Mouse (Mus musculus): ENCODE measurements around the gene Tmem183a. TPM values are rescaled to one million over a fixed set of nuclear protein-coding genes. Genes with fewer than 3 reads are reported as not detected.

The Tmem183a gene
- polyA plus RNA-seq (2015; fragmentation: Nextera tagmentation; extraction: Ambion mirVana), result 59.8 and 60.6 TPM in 2 replicates

- TF ChIP-seq CTCF (IDR thresholded peaks at IDR 0.05; ENCODE audit: low read depth), result no peak
- Histone ChIP-seq H3K4me1 (replicated peaks; ENCODE audit: control insufficient read depth, insufficient read depth, low read length) (peaks cover 3% of the 10 kb centered on the region; the same call in 1 of the 2 replicates), H3K9me3 (ENCODE audit: control insufficient read depth) (no peaks in the 10 kb centered on the region), H3K9ac (ENCODE audit: low read depth, low read length) (peak within 1 kb of the TSS; percentile 94), H3K4me2 (replicated peaks; ENCODE audit: low read depth) (peak within 1 kb of the TSS; percentile 80), H3K27me3 (replicated peaks; ENCODE audit: control insufficient read depth, insufficient read depth, low read length) (no peaks in the 10 kb centered on the region), H3K27ac (ENCODE audit: low read depth, low read length) (peak within 1 kb of the TSS; percentile 92), H3K4me3 (ENCODE audit: low read depth, low read length) (peak within 1 kb of the TSS; percentile 87), H3K36me3 (ENCODE audit: control insufficient read depth, insufficient read depth) (peaks cover 14% of the 10 kb centered on the region)
- ATAC-seq, result peak; percentile 95
- WGBS, result 0% methylated on average over 38 of the region's 38 CpGs
Observed at GRCm38 (mm10) chr1:134361857-134362212, at the start of gene Tmem183a. Gene Tmem183a (minus strand): TSS chr1:134361979.

- Histone ChIP-seq H3K9me3 (ENCODE audit: control insufficient read depth) (no peaks in the 10 kb centered on the region), H3K36me3 (ENCODE audit: control insufficient read depth, insufficient read depth) (peaks cover 20% of the 10 kb centered on the region), H3K4me3 (ENCODE audit: low read depth, low read length) (no peak overlapping the region), H3K4me2 (replicated peaks; ENCODE audit: low read depth) (no peak overlapping the region), H3K9ac (ENCODE audit: low read depth, low read length) (no peak overlapping the region), H3K4me1 (replicated peaks; ENCODE audit: control insufficient read depth, insufficient read depth, low read length) (no peaks in the 10 kb centered on the region; the same call in 1 of the 2 replicates), H3K27ac (ENCODE audit: low read depth, low read length) (no peak overlapping the region), H3K27me3 (replicated peaks; ENCODE audit: control insufficient read depth, insufficient read depth, low read length) (no peaks in the 10 kb centered on the region)
- no peak for TF ChIP-seq CTCF (IDR thresholded peaks at IDR 0.05; ENCODE audit: low read depth)
- ATAC-seq, result no peak
- whole genome bisulfite sequencing, result 81% methylated on average over 8 of the region's 8 CpGs
Observed at GRCm38 (mm10) chr1:134408080-134408479, 46.3 kb upstream of the Tmem183a start.

DNA sequence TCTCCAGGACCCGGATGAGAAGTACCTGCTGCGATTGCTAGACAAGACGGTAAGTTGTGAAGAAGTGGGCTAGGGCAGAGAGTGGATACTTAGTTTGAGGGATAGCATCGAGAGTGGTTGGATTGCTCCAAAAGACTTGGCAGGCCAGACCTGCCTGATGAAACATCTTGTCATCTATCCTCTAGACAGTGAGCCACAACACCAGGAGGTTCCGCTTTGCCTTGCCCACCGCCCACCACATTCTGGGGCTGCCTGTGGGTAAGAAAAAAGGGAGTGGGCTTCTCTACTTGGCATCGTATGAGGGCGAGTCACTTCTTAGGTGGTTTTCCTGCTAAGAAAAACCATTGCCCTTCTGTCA, 44.6 kb upstream of the Tmem183a start:
- peak overlapping the region; percentile 62 for H3K9ac ChIP-seq (ENCODE audit: low read depth, low read length)
- H3K36me3 ChIP-seq (ENCODE audit: control insufficient read depth, insufficient read depth), result peaks cover 20% of the 10 kb centered on the region

GRCm38 (mm10) chr1:134405509-134406413, 44.0 kb upstream of the Tmem183a start, which contains the start of gene Cyb5r1:
Gene Cyb5r1 (plus strand): TSS chr1:134405559.
- Histone ChIP-seq H3K4me3 (ENCODE audit: low read depth, low read length) (peak within 1 kb of the TSS; percentile 86), H3K9me3 (ENCODE audit: control insufficient read depth) (no peaks in the 10 kb centered on the region), H3K27ac (ENCODE audit: low read depth, low read length) (peak within 1 kb of the TSS; percentile 35; the same call in 1 of the 2 replicates), H3K4me2 (replicated peaks; ENCODE audit: low read depth) (peak within 1 kb of the TSS; percentile 97), H3K36me3 (ENCODE audit: control insufficient read depth, insufficient read depth) (peaks cover 15% of the 10 kb centered on the region), H3K27me3 (replicated peaks; ENCODE audit: control insufficient read depth, insufficient read depth, low read length) (no peaks in the 10 kb centered on the region), H3K9ac (ENCODE audit: low read depth, low read length) (peak within 1 kb of the TSS; percentile 62), H3K4me1 (replicated peaks; ENCODE audit: control insufficient read depth, insufficient read depth, low read length) (no peaks in the 10 kb centered on the region; the same call in 1 of the 2 replicates)
- TF ChIP-seq CTCF (IDR thresholded peaks at IDR 0.05; ENCODE audit: low read depth), result peak; percentile 10; the same call in 1 of the 2 replicates
- WGBS, result under 1% methylated on average over 43 of the region's 43 CpGs
- ATAC-seq, result peak; percentile 91

More for the DNA sequence above, 44.6 kb upstream of the Tmem183a start:
- Histone ChIP-seq H3K9me3 (ENCODE audit: control insufficient read depth) (no peaks in the 10 kb centered on the region), H3K4me2 (replicated peaks; ENCODE audit: low read depth) (peak overlapping the region; percentile 97), H3K27me3 (replicated peaks; ENCODE audit: control insufficient read depth, insufficient read depth, low read length) (no peaks in the 10 kb centered on the region), H3K4me3 (ENCODE audit: low read depth, low read length) (peak overlapping the region; percentile 86), H3K27ac (ENCODE audit: low read depth, low read length) (no peak overlapping the region), H3K4me1 (replicated peaks; ENCODE audit: control insufficient read depth, insufficient read depth, low read length) (no peaks in the 10 kb centered on the region; the same call in 1 of the 2 replicates)
- ATAC-seq, result peak; percentile 32; the same call in 1 of the 2 replicates
- WGBS, result 17% methylated on average over 8 of the region's 8 CpGs
- TF ChIP-seq CTCF (IDR thresholded peaks at IDR 0.05; ENCODE audit: low read depth), result no peak

DNA sequence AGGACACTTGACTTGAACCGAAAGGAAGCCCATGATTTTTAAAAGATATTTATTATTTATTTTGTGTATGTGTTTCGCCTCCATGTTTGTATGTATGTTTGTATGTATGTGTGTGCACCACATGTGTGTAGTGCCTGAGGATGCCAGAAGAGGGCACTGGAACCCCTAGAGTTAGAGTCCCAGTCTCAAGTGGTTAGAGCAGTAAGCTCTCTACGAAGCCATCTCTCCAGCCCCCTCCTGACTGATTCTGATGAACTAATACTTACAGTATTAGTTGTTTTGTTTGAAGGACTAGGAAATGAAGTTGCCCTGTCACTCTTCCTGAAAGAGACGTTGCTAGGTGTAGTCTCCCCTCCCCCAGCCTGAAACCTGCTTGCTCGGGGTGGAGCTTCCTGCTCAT, 38.0 kb upstream of the Tmem183a start:
- Histone ChIP-seq H3K27ac (ENCODE audit: low read depth, low read length) (no peak overlapping the region), H3K9me3 (ENCODE audit: control insufficient read depth) (no peaks in the 10 kb centered on the region), H3K4me3 (ENCODE audit: low read depth, low read length) (no peak overlapping the region), H3K9ac (ENCODE audit: low read depth, low read length) (no peak overlapping the region), H3K4me1 (replicated peaks; ENCODE audit: control insufficient read depth, insufficient read depth, low read length) (no peaks in the 10 kb centered on the region), H3K27me3 (replicated peaks; ENCODE audit: control insufficient read depth, insufficient read depth, low read length) (no peaks in the 10 kb centered on the region), H3K4me2 (replicated peaks; ENCODE audit: low read depth) (no peak overlapping the region), H3K36me3 (ENCODE audit: control insufficient read depth, insufficient read depth) (no peaks in the 10 kb centered on the region)
- 56% methylated on average over 5 of the region's 5 CpGs for WGBS
- peak; percentile 40 for TF ChIP-seq CTCF (IDR thresholded peaks at IDR 0.05; ENCODE audit: low read depth)
- ATAC-seq, result no peak

DNA sequence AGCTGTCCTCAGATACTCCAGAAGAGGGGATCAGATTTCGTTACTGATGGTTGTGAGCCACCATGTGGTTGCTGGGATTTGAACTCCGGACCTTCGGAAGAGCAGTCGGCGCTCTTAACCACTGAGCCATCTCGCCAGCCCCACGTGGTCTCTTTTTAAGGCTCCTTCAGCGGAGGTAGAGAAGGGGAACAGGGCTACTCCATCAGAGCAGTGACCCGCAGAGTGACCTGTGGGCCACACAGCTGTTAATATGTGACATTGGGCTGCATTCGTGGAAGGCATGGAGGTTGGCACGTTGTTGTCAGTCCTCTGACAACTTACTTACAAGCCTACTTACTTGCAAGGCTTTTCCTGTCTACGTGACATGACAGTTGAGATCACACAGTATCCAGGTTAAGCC, 36.4 kb upstream of the Tmem183a start:
- H3K4me2 ChIP-seq (replicated peaks; ENCODE audit: low read depth), result no peak overlapping the region
- no peaks in the 10 kb centered on the region for H3K27me3 ChIP-seq (replicated peaks; ENCODE audit: control insufficient read depth, insufficient read depth, low read length)
- no peaks in the 10 kb centered on the region for H3K36me3 ChIP-seq (ENCODE audit: control insufficient read depth, insufficient read depth)
- no peak overlapping the region for H3K4me3 ChIP-seq (ENCODE audit: low read depth, low read length)
- no peak for ATAC-seq
- H3K4me1 ChIP-seq (replicated peaks; ENCODE audit: control insufficient read depth, insufficient read depth, low read length), result no peaks in the 10 kb centered on the region
- no peak for TF ChIP-seq CTCF (IDR thresholded peaks at IDR 0.05; ENCODE audit: low read depth)
- no peak overlapping the region for H3K9ac ChIP-seq (ENCODE audit: low read depth, low read length)
- WGBS, result 88% methylated on average over 12 of the region's 12 CpGs
- no peak overlapping the region for H3K27ac ChIP-seq (ENCODE audit: low read depth, low read length)
- no peaks in the 10 kb centered on the region for H3K9me3 ChIP-seq (ENCODE audit: control insufficient read depth)

All from intestine, postnatal 0 days (tissue).